Mouse (Mus musculus) kidney, adult 2 months (tissue): ENCODE measurements around the gene Aurkb.

Experiments used
- CTCF ChIP-seq: fragments of 200-500 bp; conservative IDR thresholded peaks from 2 replicates; pipeline ENCODE4 v1.5.1; 2011; ENCODE audit warnings: low read depth, mild to moderate bottlenecking, control low read depth, low read length, moderate library complexity, mixed read lengths; ENCODE audit not compliant: insufficient read depth, insufficient read length
- POLR2A ChIP-seq: fragments of 200-500 bp; IDR thresholded peaks from one replicate; pipeline ENCODE4 v1.6.1; 2011; ENCODE audit warnings: low read depth, low read length, control low read depth

- TF ChIP-seq CTCF (no peak), POLR2A (no peak)
Observed at GRCm38 (mm10) chr11:69100639-69101360, 55.4 kb downstream of the Aurkb start.
